Mouse (Mus musculus) cerebellum, adult 2 months (tissue): ENCODE data around the gene Atp2b4. TPM values are rescaled to one million over a fixed set of nuclear protein-coding genes. Genes with fewer than 3 reads are reported as not detected.
"Not testable (repeated sequence)": the region's sequence is repeated elsewhere in the genome, so short reads cannot be mapped to it uniquely, and the experiment has no call there.

ENCODE experiments used
- DNase-seq, 2 experiments: peaks; one replicate each; pipeline ENCODE4 v3.0.0; 2021
- H3K27ac ChIP-seq: fragments of 200-500 bp; 2 replicates; pipeline ENCODE4 v1.5.1; 2012; ENCODE audit warnings: low read length, control low read depth, inconsistent platforms; ENCODE audit not compliant: insufficient read depth
- H3K27me3 ChIP-seq: fragments of 200-500 bp; 2 replicates; pipeline ENCODE4 v1.6.1; 2012; ENCODE audit warnings: inconsistent platforms, mild to moderate bottlenecking, low read length, moderate library complexity; ENCODE audit not compliant: control insufficient read depth, insufficient read depth
- H3K4me1 ChIP-seq: fragments of 200-500 bp; 2 replicates; pipeline ENCODE4 v1.6.1; 2011; ENCODE audit warnings: low read length; ENCODE audit not compliant: control insufficient read depth, insufficient read depth
- H3K4me3 ChIP-seq: fragments of 200-500 bp; replicated peaks from 2 replicates; pipeline ENCODE3; 2011; ENCODE audit warnings: mild to moderate bottlenecking, low read depth, low read length, control low read depth; ENCODE audit not compliant: insufficient read depth
- CTCF ChIP-seq: fragments of 200-500 bp; IDR thresholded peaks from 2 replicates; pipeline ENCODE4 v1.5.1; 2011; ENCODE audit warnings: low read depth, mild to moderate bottlenecking, control low read depth, low read length, moderate library complexity, borderline replicate concordance; ENCODE audit not compliant: insufficient read depth
- POLR2A ChIP-seq: fragments of 200-500 bp; IDR thresholded peaks from 2 replicates; pipeline ENCODE4 v1.6.1; 2011; ENCODE audit warnings: low read length, control low read depth, borderline replicate concordance; ENCODE audit not compliant: insufficient read depth
- WGBS: fragments of 180-500 bp; shearing (Covaris S2); methylation state at CpG from one replicate; pipeline ENCODE4 v1.1.7; 2018; 5-methylcytosine and 5-hydroxymethylcytosine counted together
- polyA plus RNA-seq: library from polyadenylated mRNA; depleted of rRNA; stranded (reverse); fragments of >200 nt; gene quantifications from 2 replicates; pipeline ENCODE4 v1.2.3, GENCODE M21; 2012

Atp2b4 gene
- polyA plus RNA-seq, 1 experiment = 18.7 TPM

DNA sequence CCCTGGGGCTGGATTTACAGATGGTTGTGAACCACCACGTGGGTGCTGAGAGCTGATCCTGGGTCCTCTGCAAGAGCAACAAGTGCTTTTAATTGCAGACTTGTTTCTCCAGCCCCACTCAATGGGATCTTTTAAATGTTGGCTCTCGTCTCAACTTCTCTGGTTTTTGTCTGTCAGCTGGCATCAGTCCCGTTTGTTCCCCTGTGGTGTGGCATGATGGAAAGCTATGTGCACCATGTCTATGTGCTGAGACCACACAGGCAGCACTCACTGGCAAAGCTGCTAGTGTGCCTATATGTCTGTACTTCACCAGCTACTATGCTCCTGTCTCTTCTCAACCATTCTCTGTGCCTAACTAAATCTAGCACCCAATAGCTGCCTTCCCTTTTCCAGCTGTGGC, 82.5 kb downstream of the Atp2b4 start:
- Histone ChIP-seq H3K27ac (no peak overlapping the region), H3K27me3 (no peaks in the 10 kb centered on the region; the same call in 1 of the 2 replicates), H3K4me1 (peaks cover 6% of the 10 kb centered on the region; the same call in 1 of the 2 replicates), H3K4me3 (no peak overlapping the region)
- no peak for TF ChIP-seq POLR2A
- TF ChIP-seq CTCF = no peak
- 30% methylated on average over 3 of the region's 3 CpGs for WGBS
- no peak for DNase-seq

DNA sequence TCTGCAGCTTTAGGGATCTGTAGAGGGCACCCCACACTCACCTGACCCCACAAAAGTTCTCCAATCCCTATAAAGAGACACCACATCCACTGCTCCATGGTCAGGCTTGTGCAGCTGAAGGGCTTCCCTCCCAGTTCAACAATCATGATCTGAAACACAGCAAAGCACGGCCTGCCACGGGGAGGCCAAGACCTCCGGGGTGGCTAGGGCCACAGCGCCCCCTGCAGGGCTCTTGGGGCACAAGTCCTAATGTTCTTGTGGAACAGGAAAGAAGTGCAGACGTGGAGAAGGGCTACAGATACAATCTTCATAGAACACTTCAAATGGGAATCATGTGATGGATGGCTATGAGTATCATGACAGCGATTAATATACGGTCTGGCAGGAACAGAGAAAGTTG, 84.4 kb downstream of the Atp2b4 start:
- Histone ChIP-seq H3K27me3 (no peaks in the 10 kb centered on the region), H3K4me1 (peaks cover 6% of the 10 kb centered on the region; the same call in 1 of the 2 replicates), H3K27ac (no peak overlapping the region), H3K4me3 (no peak overlapping the region)
- TF ChIP-seq POLR2A (no peak), CTCF (peak; percentile 32; the same call in 1 of the 2 replicates)
- DNase-seq = no peak
- 33% methylated on average over 7 of the region's 7 CpGs for WGBS

DNA sequence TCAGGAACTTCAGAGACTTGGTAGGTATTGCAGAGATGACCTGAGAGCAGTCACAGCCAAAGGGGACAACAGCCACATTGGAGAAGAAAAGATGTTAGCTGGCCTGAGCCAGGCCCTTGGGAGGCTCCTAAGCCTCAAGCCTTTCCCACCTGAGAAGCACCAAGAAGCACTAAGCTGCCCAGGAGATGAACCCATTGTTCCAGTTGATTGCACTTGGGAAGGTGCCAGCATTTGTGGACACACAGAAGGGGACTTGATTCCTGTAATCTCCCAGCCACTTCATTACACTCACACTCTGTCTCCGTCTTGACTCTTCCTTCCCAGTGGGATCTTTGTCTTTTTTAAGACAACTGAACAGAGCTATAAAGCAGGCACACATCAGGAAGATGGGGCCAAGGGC, 85.7 kb downstream of the Atp2b4 start:
- peaks cover 6% of the 10 kb centered on the region; the same call in 1 of the 2 replicates for H3K4me1 ChIP-seq
- H3K27me3 ChIP-seq = no peaks in the 10 kb centered on the region
- WGBS = 24% methylated on average over 1 of the region's 1 CpGs
- no peak for DNase-seq
- TF ChIP-seq CTCF = no peak
- no peak for TF ChIP-seq POLR2A
- no peak overlapping the region for H3K4me3 ChIP-seq
- H3K27ac ChIP-seq = no peak overlapping the region

DNA sequence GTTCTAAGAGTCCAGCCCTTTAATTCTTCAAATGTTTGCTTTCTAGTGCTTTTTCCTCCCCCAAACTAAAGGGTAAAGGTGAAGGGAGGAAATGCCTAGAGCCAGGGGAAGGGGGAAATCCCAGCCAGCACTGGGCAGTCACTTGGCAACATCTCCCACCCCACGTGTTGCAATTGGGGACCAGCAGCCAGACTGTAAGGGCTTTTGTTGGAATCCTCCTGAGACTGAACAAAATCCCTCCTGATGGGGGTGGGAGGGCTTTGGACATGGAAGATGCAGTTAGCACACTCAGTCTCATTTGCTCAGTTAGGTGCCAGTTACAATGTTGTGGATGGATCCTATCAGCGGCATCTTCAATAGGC, 87.9 kb downstream of the Atp2b4 start:
- Histone ChIP-seq H3K27me3 (no peaks in the 10 kb centered on the region), H3K4me1 (no peaks in the 10 kb centered on the region), H3K27ac (no peak overlapping the region), H3K4me3 (no peak overlapping the region)
- 38% methylated on average over 2 of the region's 2 CpGs for WGBS
- TF ChIP-seq POLR2A = no peak
- no peak for TF ChIP-seq CTCF
- DNase-seq = no peak

DNA sequence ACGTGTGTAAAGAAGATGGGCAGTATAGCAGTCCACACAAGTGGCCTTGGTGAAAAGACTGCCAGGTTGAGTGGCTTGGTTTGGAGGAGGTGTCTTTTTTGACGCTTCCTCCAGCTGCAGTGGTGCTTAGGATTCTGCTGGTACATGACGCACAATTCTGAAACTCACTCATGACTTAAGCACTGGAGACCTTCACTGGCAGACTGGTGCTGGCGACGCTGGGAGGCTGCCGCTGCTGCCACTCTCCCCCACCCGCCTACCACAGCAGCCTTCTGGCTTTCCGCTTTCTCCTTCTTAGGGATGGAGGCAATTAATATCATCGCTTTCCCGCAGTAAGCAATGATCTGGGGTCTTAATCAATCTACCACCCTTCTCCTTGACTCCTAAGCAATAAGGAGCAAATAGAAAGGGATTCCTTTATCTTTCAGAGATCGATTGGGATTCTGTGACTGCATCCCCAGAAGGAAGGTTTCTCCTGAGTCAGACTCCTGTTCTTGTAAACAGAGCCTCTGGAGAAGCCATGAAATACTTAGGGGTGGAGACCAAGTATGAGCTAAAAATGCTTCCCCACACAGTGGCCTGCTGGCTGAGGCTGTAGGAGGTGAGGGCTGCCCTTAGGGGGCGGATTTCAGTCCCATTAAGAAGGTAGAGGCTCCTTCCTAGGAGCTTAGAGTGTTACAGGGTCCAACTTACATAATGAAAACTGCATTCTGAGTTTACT, 88.4 kb downstream of the Atp2b4 start:
- TF ChIP-seq CTCF = no peak
- no peak for TF ChIP-seq POLR2A
- Histone ChIP-seq H3K27ac (no peak overlapping the region), H3K27me3 (no peaks in the 10 kb centered on the region), H3K4me3 (no peak overlapping the region), H3K4me1 (no peaks in the 10 kb centered on the region)
- 76% methylated on average over 12 of the region's 12 CpGs for WGBS
- no peak for DNase-seq

DNA sequence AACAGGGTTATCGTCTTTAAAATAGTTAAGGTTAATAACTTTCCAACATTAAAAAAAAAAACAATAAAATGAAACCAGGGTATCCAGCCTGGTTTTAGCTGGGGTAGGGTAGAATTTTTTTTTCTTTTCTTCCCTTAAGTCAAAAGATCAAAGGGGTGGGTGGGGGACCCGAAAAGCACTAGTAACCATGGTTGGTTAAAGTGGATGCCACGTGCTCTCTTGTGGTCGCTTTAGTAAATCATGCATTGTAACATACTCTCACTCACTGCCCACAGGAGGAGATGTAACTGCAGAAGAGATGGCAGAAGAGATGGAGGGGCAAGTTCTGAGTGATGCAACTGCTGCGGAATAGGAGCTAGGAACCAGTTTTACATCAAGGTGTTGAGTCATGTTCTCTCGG, 89.5 kb downstream of the Atp2b4 start:
- TF ChIP-seq CTCF (no peak), POLR2A (no peak)
- Histone ChIP-seq H3K4me3 (no peak overlapping the region), H3K4me1 (no peaks in the 10 kb centered on the region), H3K27me3 (no peaks in the 10 kb centered on the region), H3K27ac (no peak overlapping the region)
- DNase-seq = no peak
- 75% methylated on average over 6 of the region's 6 CpGs for WGBS

DNA sequence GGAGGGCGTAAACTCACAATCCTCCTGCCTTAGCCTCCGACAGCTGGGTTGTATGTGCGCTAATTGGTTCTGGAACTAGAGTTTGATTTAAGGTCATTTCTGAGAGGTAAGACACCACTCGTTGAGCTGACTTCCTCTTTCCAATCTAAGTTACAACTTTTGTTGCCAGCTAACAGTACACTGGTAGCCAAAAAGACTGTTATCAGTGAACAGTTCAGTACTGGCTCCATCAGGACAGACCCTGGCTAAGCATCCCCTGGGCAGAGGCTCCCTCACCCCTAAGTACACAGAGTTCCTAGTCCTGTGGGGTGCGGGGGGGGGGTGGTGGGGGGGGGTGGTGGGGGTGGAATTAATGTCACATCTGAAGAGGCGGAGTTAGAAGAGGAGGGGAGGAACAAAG, 89.9 kb downstream of the Atp2b4 start:
- TF ChIP-seq CTCF = no peak
- TF ChIP-seq POLR2A = no peak
- H3K4me1 ChIP-seq = no peaks in the 10 kb centered on the region
- no peak overlapping the region for H3K4me3 ChIP-seq
- no peak overlapping the region for H3K27ac ChIP-seq
- WGBS = 67% methylated on average over 6 of the region's 6 CpGs
- no peaks in the 10 kb centered on the region for H3K27me3 ChIP-seq
- DNase-seq = no peak

DNA sequence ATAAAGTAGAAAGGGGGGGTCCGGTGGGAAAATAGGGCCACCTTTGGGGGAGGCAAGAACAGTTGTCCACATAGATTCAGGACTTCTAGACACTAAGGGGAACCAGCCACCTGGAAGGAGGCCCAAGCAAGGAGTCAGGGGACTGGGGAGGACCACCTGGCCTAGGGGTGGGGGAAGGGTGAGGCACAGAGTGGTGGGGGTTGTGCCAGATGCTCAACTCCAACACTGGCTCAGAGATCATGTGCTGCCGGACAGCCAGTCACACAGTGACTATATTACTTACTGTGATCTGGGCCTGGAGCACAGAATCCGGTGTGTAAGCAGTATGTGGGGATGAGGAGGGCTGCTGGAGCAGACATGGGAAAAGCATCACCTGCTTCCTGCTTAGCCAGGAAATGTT, 91.5 kb downstream of the Atp2b4 start:
- Histone ChIP-seq H3K4me1 (no peaks in the 10 kb centered on the region), H3K27ac (no peak overlapping the region), H3K4me3 (no peak overlapping the region), H3K27me3 (no peaks in the 10 kb centered on the region)
- DNase-seq = no peak
- TF ChIP-seq POLR2A (no peak), CTCF (no peak)
- WGBS = 51% methylated on average over 3 of the region's 3 CpGs

DNA sequence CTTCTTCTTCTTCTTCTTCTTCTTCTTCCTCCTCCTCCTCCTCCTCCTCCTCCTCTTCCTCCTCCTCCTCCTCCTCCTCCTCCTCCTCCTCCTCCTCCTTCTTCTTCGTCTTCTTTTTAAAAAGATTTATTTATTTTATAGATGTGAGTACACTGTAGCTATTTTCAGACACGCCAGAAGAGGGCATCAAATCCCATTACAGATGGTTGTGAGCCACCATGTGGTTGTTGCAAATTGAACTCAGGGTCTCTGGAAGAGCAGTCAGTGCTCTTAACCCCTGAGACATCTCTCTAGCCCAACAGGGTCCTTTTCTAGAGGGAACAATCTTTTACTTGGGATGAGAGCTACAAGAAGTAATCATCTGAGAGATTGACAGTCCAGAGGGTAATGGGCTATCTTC, 99.0 kb downstream of the Atp2b4 start:
- H3K27ac ChIP-seq, H3K27me3 ChIP-seq, DNase-seq, H3K4me1 ChIP-seq, H3K4me3 ChIP-seq: not testable (repeated sequence)
- peak; percentile 29; the same call in 1 of the 2 replicates for TF ChIP-seq CTCF
- 42% methylated on average over 1 of the region's 2 CpGs for WGBS
